Mouse (Mus musculus) erythroblast, embryonic 14.5 days (primary cell): ENCODE data around the gene Gm15737.

ENCODE experiments used
- GATA1 ChIP-seq: IDR thresholded peaks from 2 replicates; pipeline ENCODE4 v1.6.1; 2012; ENCODE audit warnings: low read length, inconsistent platforms, mixed read lengths
- TAL1 ChIP-seq: IDR thresholded peaks from 3 replicates; pipeline ENCODE4 v1.6.1; 2012; ENCODE audit warnings: low read length, inconsistent platforms, mixed read lengths

DNA sequence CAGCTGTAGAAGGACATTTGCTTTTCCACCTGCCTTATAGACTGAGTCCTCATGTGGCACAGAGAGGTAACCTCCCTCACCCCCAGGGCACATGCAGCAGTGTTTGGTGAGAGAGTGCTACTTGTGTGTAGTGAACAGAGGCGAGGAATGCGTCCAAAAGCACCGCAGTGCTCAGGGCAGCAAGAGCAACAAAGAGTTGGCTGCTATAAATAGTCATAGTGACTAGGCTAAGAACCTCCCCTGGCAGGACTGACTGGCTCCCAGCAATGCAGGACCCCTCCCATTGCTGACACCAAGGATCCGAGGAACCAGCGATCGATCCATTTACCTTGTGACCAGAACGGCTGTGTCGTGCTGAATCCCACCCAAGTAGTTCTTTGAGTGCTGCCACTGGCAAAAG is 40.2 kb downstream of the Gm15737 start:
- TF ChIP-seq GATA1 = no peak
- TF ChIP-seq TAL1 = no peak
